Mouse (Mus musculus) small intestine, adult 10 weeks (tissue): Measurements from ENCODE around the gene Gne. TPM values are rescaled to one million over a fixed set of nuclear protein-coding genes. Genes with fewer than 3 reads are reported as not detected.

Source experiments
- polyA plus RNA-seq: library from polyadenylated mRNA; stranded (reverse); fragments of 350-450 nt; fragmentation: Illumina TruSeq; extraction: RNeasy Lipid Tissue Mini Kit (QIAGEN cat#74804); gene quantifications from one replicate; pipeline ENCODE4 v1.2.3, GENCODE M21; 2014; ENCODE audit warnings: low replicate concordance

Gne gene
- polyA plus RNA-seq, result 17.0 TPM

DNA sequence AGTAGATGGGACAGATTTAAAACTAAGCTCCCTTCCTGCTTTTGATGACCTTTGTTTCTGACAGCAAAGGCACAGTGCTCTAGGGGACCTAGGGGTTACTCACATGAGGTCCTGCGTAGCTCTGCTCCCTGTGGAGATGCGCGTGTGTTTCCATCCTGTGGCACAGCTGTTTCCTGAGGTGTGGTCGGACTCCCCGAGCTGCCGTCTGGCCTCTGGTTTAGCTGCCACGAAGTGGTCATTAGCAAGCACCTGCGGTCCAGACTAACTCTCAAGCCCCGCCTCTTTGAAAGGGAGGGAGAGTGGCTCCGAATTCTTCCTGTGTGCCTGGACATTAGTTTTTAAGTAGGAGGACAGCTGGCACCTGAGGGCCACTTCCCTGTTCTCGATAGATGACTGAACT lies at the start of gene Gne:
Gene Gne, minus strand, starts transcription at position 233 of the 400 bp plus-strand sequence.

DNA sequence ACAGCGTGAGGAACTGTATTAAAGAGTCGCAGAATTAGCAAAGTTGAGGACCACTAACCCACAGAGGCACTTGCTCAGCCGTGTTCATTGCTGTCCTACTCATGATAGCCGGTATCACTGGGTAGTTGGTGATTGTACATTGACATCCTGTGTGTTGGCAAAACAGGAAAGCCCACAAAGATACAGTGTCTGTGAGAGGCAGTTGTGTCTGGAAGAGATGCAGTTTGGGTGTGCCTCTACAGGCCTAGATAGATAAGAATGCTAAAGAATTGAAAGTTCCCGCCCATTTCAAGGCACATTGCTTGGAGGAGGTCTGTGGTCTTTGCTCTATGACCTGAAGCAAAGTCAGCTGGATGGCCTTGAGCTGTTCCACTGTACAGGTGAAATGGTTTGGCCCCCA lies 79.9 kb downstream of the Gne start, which contains the start of gene Clta:
Gene Clta, plus strand, starts transcription at position 327 of the 400 bp plus-strand sequence.

Other genes with a start within 250 kb of the Gne start
- gene Olfr157, start 244.0 kb downstream of the Gne start, polyA plus RNA-seq, result not detected
- gene Olfr155, start 232.6 kb downstream of the Gne start, polyA plus RNA-seq, result not detected
- 3.3 TPM for gene Reck, start 208.6 kb downstream of the Gne start, polyA plus RNA-seq
- 13.3 TPM for gene Glipr2, start 126.8 kb downstream of the Gne start, polyA plus RNA-seq
- gene Ccin, start 100.7 kb downstream of the Gne start, polyA plus RNA-seq, result not detected
- gene Clta, start 79.7 kb downstream of the Gne start, polyA plus RNA-seq, result 99.3 TPM
- gene Rnf38, start 149.6 kb upstream of the Gne start, polyA plus RNA-seq, result 40.8 TPM
- gene Melk, start 216.7 kb upstream of the Gne start, polyA plus RNA-seq, result 9.6 TPM